Mouse (Mus musculus) left cerebral cortex, adult 18-20 months (tissue): ENCODE results near the gene Nav1. TPM values are rescaled to one million over a fixed set of nuclear protein-coding genes. Genes with fewer than 3 reads are reported as not detected.

ENCODE experiments used
- DNase-seq, 2 experiments: peaks; one replicate each; pipeline ENCODE4 v3.0.0; 2021 to 2022; ENCODE audit warnings: low spot score in 2 of 2, mixed read lengths in 1 of 2
- total RNA-seq, 2 experiments: library from RNA; stranded (reverse); gene quantifications; 2 replicates each; pipeline ENCODE4 v1.2.3; 2021

The Nav1 gene
- total RNA-seq, 2 experiments from 2014 or later: 42.5 to 48.0 TPM

DNA sequence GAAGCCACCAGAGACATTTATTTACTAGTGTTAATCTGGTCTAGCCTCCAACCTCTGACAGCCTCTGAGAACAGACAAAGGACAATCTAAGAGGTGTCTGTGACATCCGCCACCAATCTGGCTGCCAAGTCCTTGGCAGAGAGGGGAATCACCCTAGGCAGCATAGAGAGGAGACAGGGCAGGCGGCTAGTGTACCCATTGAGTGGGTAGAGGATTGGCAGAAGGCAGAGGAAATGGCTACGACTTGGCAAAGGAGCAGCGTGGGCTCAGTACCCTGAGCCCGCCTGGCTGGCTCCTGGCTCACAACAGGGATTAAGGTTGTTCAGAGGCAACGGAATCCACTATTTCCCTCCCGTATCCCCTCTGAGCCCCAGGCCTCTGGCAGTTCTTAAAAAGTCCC is 12.0 kb upstream of the Nav1 start:
- no peak for DNase-seq

DNA sequence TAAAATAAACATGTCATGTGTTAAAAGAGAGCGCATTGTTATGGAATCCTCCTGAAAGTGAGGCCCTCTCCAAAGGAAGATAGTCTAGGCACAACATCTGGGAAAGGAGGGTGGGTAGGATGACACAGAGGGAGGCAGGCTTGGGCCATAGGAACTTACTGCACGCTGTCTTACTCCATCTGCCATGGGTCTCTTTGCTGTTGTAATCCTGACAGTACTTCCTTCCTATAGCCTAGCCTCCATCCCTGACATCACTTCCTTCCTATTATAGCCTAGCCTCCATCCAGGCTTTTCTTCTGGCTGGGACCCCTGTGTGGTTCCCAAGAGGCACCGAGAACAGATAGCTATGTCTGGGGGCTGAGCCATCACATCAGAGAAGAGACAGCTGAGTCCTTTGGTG is 10.2 kb upstream of the Nav1 start:
- DNase-seq: no peak

DNA sequence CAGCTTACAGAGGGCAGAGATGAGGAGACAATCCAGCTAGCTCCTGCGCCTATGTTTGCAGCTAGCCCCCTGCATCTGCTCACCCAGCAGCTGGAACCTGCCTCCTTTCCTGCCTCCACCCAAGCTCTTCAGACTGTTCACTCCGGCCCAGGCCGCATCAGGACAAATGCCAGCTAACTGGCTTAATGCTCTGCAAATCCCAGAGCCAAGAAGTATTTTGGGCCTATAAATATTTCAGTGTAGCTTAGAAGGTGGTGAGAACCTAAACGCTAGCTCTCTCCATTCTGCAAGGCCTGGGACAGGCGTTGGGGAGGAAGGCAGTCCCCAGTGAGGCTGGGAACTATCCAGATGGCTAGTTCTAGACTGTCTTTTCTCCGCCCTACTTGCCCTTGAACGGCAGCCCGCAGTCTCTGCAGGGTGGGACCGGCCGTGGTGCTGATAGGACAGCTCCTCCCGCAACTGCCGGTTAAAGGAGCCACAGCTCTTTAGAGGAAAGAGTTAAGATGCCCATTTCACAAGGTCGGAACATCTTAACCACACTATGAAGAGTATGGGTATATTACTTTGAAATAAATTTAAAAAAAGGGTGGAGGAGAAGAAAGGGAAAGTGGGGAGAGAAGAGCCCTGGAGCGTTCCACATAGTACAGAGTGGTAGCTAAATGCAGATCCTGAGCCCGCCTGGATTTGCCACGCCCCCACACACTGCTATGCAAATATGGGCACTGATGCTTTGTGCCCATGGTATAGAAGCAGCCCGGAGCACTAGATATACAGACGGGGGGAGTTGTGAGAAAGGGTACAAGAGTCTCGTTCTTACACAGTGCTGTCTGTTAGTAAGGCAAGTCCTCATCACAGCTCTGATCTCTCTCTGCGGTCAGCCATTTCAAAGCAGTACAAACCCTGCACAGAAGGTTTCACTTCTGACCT is 8.9 kb upstream of the Nav1 start:
- peak; percentile 59 to 66 for DNase-seq

DNA sequence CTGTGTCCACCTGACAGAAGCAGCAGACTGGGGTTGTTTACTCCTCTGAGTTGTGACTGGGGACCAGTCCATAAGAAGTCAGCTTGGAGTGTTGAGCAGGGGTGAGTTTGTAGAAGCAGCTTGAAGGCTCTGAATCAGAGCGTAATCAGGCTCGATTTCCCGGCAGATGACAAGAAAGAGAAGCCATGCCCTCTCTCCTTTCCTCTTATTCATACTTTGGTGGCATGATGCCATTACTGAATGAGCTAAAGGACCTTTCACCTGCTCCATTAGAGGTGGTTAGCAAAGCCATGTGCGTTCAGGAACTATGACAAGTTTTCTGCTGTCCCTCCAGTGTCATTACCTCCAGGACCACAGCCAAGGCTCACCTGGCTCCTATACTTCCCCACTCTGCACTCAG is 2.5 kb upstream of the Nav1 start:
- no peak for DNase-seq

DNA sequence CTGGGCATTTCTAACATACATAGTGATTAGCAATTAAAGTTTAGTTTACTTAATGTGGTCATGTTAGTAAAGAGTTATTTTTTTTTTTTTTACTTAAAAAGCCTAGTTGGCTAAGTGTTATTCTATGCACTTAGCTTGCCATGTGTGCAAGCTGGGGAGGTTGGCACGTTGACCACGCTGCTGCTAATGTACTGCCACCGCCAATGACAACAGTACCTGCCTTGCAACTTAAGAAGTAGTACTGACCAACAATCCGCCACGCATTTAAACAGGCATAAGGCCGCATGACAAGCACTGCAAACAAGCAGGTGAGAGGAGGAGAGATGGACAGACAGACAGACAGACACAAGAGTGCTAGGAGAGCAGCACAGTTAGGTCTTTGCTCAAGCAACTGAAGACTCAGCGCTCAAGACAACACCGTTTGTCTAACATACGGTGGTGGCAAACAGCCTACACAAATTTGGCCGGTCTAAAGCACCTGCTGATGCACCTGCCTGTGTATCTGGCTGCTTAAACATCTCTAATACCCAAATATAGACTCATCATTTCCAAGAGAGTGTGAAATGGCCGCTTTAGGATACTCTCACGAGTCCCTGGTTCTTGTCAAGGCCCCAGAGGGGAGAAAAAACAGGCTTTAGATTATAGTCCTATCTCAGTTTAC is 610 bp downstream of the Nav1 start:
- DNase-seq: no peak

DNA sequence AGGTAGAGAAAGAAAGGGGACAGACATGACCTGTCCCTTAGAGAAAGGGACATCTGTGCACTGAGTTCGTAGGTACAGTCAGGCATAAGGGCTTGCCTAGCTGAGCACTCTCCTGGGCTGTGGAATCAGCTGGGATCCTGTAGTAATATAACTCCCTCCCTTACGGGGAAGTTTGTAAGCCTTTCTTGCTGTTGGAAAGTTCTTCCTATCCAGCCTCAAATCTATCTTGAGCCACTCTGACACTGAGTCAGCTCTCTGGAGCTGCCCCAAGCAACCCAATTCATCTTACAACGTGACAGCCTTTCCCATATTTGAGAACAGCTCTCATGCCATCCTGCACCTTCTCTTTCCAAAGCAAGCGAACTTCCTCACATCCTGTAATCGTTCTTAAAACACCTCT is 1.6 kb downstream of the Nav1 start:
- peak in 1 of 2 experiments; percentile 23 for DNase-seq

- DNase-seq: no peak
These were observed 2.6 kb downstream of the Nav1 start for GRCm38 (mm10) chr1:135604361-135605052.

GRCm38 (mm10) chr1:135603121-135603870 is 3.8 kb downstream of the Nav1 start:
- DNase-seq: no peak

DNA sequence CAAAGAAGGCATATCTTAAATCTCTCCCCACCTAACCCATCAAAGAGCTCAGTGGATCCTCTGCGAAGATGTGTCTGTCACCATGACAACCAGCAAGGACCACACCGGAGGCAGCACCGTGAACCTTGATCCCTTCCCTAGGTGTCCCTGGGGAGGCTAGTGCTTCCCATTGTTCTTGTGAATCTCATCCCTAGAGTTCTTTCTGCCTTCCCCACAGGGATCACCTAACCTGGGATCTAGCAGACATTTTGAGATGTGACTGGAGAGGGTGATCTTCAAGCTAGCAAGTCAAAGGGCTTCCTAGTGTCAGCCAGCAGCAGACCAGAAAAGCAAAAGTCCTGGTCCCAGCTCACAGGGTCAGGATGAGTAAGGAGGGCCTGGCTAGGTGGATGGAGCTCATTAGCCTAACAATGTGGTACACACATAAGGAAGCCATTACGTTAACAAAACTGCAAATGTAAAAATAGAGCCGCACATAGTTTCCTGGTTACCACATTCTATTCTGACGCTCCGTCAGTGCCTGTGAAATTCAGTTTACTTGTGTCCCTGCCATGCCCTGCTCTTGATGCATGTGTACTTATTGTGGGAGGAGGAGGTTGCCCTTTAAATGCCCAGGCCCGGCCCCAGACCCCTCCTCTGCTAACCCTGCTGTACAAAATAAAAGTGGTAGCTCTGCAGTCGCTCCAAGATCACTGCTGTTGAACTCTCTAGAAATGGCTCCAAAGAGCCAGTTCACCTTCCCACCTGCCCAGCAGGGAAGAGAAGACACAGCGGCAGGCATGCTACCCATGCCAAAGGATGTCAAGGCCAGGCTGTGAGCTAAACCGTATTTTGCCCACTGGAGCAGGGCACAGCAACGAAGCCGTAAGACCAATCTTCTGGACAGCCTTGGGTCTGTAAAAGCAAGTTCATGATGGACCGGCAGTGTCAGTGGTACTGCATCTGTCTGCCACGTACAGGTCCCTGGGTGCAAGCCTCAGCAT is 6.8 kb downstream of the Nav1 start:
- DNase-seq: no peak

GRCm38 (mm10) chr1:135598251-135598879 is 8.7 kb downstream of the Nav1 start:
- no peak for DNase-seq

DNA sequence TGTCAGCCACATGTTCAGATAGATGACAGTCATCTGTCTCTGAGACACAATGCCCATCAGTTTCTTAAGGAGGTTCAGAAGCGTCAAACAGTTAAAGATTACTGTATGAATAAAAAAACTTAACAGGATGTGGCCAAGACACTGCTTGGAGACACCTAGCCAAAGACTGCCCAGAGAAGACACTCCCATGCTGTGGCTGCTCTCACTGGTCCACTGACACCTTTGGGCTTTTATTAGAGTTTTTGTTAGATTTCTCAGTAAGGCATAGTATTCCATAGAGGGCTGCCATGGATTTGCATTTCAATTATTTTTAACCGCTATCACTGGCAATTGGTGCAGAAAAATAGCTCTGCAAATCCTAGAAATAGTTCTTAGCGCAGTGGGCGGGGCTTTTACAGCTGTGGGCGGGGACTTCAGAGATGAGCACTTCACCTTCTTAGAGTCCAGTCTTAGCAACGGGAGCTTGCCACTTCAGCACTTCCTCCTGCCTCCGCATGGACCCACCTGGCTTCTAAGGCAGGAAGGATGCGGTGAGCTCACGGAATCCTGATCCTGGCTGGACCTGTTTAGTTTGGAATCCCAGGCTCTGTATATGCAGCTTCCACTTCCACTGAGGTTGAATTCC is 12.7 kb downstream of the Nav1 start:
- no peak for DNase-seq

GRCm38 (mm10) chr1:135593560-135594278 is 13.4 kb downstream of the Nav1 start:
- DNase-seq: no peak

DNA sequence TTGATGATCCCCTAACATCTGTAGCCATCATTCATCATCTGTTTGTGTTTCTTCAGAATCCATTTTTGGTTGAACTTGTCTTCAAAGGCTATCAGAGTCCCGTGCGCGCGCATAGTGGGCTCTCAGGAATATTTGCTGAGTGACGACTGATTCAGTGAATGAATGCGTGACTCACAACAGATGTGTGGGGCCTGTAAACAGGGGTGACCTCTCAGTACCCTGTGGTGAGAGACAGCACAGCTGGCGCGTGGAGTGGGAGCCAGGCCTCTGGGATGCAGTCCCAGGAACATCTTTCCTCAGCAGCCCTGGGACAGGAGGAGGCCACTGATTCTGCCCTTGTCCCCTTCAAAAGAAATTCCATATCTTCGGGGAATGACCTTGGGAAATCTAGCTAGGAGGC is 16.3 kb downstream of the Nav1 start:
- no peak for DNase-seq

- no peak for DNase-seq
These were observed 18.1 kb downstream of the Nav1 start for GRCm38 (mm10) chr1:135588973-135589372.

GRCm38 (mm10) chr1:135586903-135587302 is 20.2 kb downstream of the Nav1 start:
- DNase-seq: no peak

DNA sequence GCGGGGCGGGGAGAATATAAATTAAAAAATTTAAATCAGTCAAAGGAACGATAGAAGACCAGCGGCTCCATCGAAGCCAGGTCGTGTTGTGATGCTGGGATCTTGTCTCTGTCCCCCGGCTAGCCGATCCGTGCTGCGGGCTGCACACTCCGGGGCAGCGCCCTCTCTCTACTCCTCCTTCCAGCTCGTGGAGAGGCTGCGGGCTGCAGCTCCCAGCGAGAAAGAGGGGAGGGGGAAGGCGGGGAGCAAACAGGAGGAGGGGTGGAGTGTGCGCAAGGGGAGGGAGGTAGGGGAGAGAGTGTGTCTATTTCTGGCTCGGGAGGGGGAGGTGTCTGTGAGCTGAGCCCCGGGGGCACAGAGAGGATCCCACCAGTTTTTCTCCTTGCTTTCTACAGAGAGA is 21.5 kb downstream of the Nav1 start:
- peak; percentile 59 to 67 for DNase-seq

DNA sequence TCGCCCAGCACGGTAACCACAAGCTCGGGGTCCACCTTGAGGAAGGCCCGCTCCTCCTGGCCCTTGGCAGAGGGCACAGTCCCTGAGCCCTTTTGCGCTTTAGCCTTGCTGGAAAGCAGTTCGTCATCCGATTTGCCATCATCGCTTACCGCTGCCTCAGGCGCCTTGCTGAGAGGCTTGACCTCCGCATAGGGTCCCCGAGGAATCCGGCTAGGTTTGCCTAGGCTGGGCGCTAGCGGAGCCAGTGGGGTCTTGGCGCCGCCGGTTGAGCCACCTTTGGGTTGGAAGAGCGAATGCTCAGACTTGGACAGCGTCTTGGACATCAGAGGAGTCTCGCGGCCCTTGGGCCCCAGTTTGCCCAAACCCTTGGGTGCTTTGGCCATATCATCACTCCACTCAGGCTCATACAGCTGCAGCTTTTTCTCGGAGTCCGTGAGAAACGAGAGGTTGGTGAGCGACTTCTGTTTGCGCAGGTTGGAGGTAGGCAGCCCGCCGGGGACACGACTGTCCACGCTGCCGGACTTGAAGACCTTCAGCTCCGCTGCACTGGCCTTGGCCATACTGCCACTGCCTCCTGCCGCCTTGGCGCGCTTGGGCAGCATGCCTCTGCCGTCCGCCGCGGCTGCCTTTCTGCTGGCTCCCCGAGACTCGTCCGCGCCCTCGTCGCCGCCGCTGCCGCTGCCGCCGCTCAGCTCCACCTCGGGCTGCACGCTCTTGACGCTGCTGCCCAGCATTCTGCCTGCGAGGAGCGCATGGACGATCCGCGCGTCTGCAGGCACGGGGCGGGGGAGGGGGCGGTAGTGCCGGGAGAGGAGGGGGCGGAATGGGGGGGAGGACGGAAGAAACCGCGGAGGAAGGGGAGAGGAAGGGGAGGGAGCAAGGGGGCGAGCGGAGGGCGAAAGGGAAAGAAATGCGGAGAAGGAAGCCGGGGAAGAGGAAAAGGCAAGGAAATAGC is 22.2 kb downstream of the Nav1 start:
- DNase-seq: peak; percentile 64 to 70
